8 mouse cellular contexts compared by ENCODE assay signal in the genomic region with DNA sequence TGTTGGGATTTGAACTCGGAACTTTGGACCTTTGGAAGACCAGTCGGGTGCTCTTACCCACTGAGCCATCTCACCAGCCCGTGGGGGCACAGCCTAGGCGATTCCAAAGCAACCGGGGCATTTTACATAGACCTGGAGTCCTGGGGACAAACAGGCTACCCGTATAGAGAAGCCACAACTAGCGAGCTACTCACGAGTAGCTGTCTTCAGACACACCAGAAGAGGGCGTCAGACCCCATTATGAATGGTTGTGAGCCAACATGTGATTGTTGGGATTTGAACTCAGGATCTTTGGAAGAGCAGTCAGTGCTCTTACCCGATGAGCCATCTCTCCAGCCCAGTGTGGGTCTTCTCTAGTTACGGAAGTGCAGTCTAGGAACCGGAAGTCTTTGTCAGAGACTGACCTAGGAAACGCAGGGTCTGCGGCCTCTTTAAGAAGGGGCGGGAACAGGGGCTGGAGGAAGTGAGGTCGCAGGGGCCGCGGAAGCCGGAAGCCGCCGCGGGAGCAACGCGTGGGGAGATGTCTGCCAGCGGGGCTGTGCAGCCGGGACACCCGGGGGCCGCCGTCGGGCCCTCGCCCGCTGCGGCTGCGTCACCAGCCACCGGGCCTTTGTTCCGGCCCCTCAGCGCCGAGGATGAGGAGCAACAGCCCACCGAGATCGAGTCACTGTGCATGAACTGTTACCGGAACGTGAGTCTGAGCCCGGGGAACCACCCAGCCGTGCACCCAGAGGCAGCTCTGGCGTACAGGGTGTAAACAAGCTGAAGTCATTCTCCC. TPM values are rescaled to one million over a fixed set of nuclear protein-coding genes. Genes with fewer than 3 reads are reported as not detected.
DNase-seq lines count a peak whose midpoint lies in the region; ATAC-seq lines count a peak whose summit lies in the region.

Zpr1 (plus strand) TSS at position 388 of the 778 bp plus-strand sequence.

- H3K27me3 ChIP-seq in heart, embryonic 14.5 days (ENCODE audit: control insufficient read depth, insufficient read depth, low read length): peaks cover 28% of the 10 kb centered on the region
- H3K27me3 ChIP-seq in liver, embryonic 13.5 days: peaks cover 23% of the 10 kb centered on the region
- peaks cover 7% of the 10 kb centered on the region for H3K27me3 ChIP-seq in stomach, embryonic 16.5 days (ENCODE audit: control insufficient read depth, insufficient read depth, low read length)

- H3K4me3 ChIP-seq in heart, embryonic 14.5 days (ENCODE audit: control insufficient read depth in 1 of 2, insufficient read depth in 1 of 2, low read depth in 1 of 2, low read length in 2 of 2): peak within 1 kb of the TSS; percentile 61 to 90
- H3K4me3 ChIP-seq in liver, embryonic 13.5 days (replicated peaks): peak within 1 kb of the TSS; percentile 91
- H3K4me3 ChIP-seq in stomach, embryonic 16.5 days (replicated peaks; ENCODE audit: low read length): peak within 1 kb of the TSS; percentile 76

- H3K4me1 ChIP-seq in heart, embryonic 14.5 days (ENCODE audit: control insufficient read depth in 2 of 2, insufficient read depth in 2 of 2, low read length in 2 of 2): peaks cover 4 to 7% of the 10 kb centered on the region in 2 experiments; a peak in 2 of 4 replicates
- H3K4me1 ChIP-seq in liver, embryonic 13.5 days (replicated peaks): peaks cover 32% of the 10 kb centered on the region
- no peaks in the 10 kb centered on the region for H3K4me1 ChIP-seq in stomach, embryonic 16.5 days (ENCODE audit: control insufficient read depth, insufficient read depth, low read length)

- H3K9me3 ChIP-seq in heart, embryonic 14.5 days (ENCODE audit: control insufficient read depth, low read length): no peaks in the 10 kb centered on the region
- no peaks in the 10 kb centered on the region for H3K9me3 ChIP-seq in liver, embryonic 13.5 days (replicated peaks)
- no peaks in the 10 kb centered on the region for H3K9me3 ChIP-seq in stomach, embryonic 16.5 days (replicated peaks; ENCODE audit: control insufficient read depth, low read length)

- H3K36me3 ChIP-seq in heart, embryonic 14.5 days (ENCODE audit: control insufficient read depth, insufficient read depth, low read length): peaks cover 34% of the 10 kb centered on the region
- peaks cover 36% of the 10 kb centered on the region for H3K36me3 ChIP-seq in liver, embryonic 13.5 days
- H3K36me3 ChIP-seq in stomach, embryonic 16.5 days (ENCODE audit: control insufficient read depth, insufficient read depth, low read length): peaks cover 19% of the 10 kb centered on the region

- peak within 1 kb of the TSS; percentile 12 to 40; a peak in 3 of 4 replicates for H3K27ac ChIP-seq in heart, embryonic 14.5 days (replicated peaks in 1 of 2; ENCODE audit: control insufficient read depth in 1 of 2, insufficient read depth in 1 of 2, low read depth in 2 of 2, low read length in 2 of 2)
- H3K27ac ChIP-seq in liver, embryonic 13.5 days: peak within 1 kb of the TSS; percentile 69
- H3K27ac ChIP-seq in stomach, embryonic 16.5 days (ENCODE audit: low read length): peak within 1 kb of the TSS; percentile 66

- DNase-seq in c-Kit-negative CD71-positive TER-119-positive erythroid progenitor cells, embryonic 14.5 days (ENCODE audit: low read depth, low spot score): peak; percentile 64
- DNase-seq in fibroblast of lung, adult 2 months (ENCODE audit: low read depth): peak; percentile 59
- DNase-seq in kidney, postnatal 14 days: peak; percentile 92
- peak; percentile 83 for DNase-seq in liver, embryonic 13.5 days
- peak; percentile 89 for DNase-seq in neural tube, embryonic 10.5 days (ENCODE audit: extremely low spot score, low spot score)

- peak within 1 kb of the TSS; percentile 84 for H3K9ac ChIP-seq in heart, embryonic 14.5 days (ENCODE audit: low read length)
- peak within 1 kb of the TSS; percentile 85 for H3K9ac ChIP-seq in liver, embryonic 13.5 days
- H3K9ac ChIP-seq in stomach, embryonic 16.5 days (ENCODE audit: low read length): peak within 1 kb of the TSS; percentile 85

- peak; percentile 93 for ATAC-seq in CD4-positive, CD25-positive, alpha-beta regulatory T cell, adult 4 months
- peak; percentile 87 for ATAC-seq in heart, embryonic 14.5 days (ENCODE audit: insufficient number of reproducible peaks, insufficient read depth, low FRiP score, low read depth)
- ATAC-seq in liver, embryonic 13.5 days (ENCODE audit: low read depth): peak; percentile 90
- ATAC-seq in stomach, embryonic 16.5 days (ENCODE audit: insufficient read depth, low FRiP score): peak; percentile 98

- H3K4me2 ChIP-seq in heart, embryonic 14.5 days (ENCODE audit: low read length): peak within 1 kb of the TSS; percentile 83
- peak within 1 kb of the TSS; percentile 89 for H3K4me2 ChIP-seq in liver, embryonic 13.5 days
- H3K4me2 ChIP-seq in stomach, embryonic 16.5 days (ENCODE audit: low read depth, low read length): peak within 1 kb of the TSS; percentile 63

- 5% methylated on average over 45 of the region's 45 CpGs for WGBS in heart, embryonic 14.5 days
- 4% methylated on average over 41 of the region's 45 CpGs for whole genome bisulfite sequencing in liver, embryonic 13.5 days (ENCODE audit: insufficient replicate concordance)
- WGBS in stomach, embryonic 16.5 days: 5% methylated on average over 45 of the region's 45 CpGs

RNA-seq across cellular contexts. Expression of gene Zpr1, which starts in this region (rescaled TPM):
- polyA plus RNA-seq in CD4-positive, CD25-positive, alpha-beta regulatory T cell, adult 4 months (2017; shearing (Covaris generic)): 10 to 100 TPM; 31.1 to 40.8 TPM
- polyA plus RNA-seq in heart, embryonic 14.5 days (2014; fragmentation: Nextera tagmentation; extraction: Ambion mirVana): 31.5 and 33.0 TPM in 2 replicates
- 39.5 and 44.6 TPM in 2 replicates for polyA plus RNA-seq in liver, embryonic 13.5 days (2015; fragmentation: Nextera tagmentation; extraction: Ambion mirVana)
- polyA plus RNA-seq in stomach, embryonic 16.5 days (2015; fragmentation: Nextera tagmentation; extraction: Ambion mirVana): 48.5 and 51.8 TPM in 2 replicates

Comparison
In these comparisons a context has a peak if more than half of its experiments do, and no peak if none do; other contexts are left out.
1. Peak in every context shown above with its lines: DNase-seq, ATAC-seq, H3K4me3 ChIP-seq and H3K27ac ChIP-seq.